Mouse (Mus musculus) adrenal gland, postnatal 4 days (tissue): ENCODE measurements at regions not wholly inside any gene's neighbourhood (a gene's known extent, or its start where the extent isn't known, plus 50 kb on each side); places are given as distances from the start of the nearest gene placed in this dataset.

Experiments
- DNase-seq, 2 experiments: peaks; one replicate each; pipeline ENCODE4 v3.0.0; 2021 to 2022; ENCODE audit warnings: low spot score in 2 of 2, mixed read lengths in 2 of 2

GRCm38 (mm10) chr14:58505841-58506240 is 435.5 kb downstream of the Fgf9 start:
- DNase-seq: no peak

- DNase-seq: no peak
These were observed 432.5 kb downstream of the Fgf9 start for GRCm38 (mm10) chr14:58502890-58503289.

- no peak for DNase-seq
These were observed 429.7 kb downstream of the Fgf9 start for GRCm38 (mm10) chr14:58500014-58500413.

DNA sequence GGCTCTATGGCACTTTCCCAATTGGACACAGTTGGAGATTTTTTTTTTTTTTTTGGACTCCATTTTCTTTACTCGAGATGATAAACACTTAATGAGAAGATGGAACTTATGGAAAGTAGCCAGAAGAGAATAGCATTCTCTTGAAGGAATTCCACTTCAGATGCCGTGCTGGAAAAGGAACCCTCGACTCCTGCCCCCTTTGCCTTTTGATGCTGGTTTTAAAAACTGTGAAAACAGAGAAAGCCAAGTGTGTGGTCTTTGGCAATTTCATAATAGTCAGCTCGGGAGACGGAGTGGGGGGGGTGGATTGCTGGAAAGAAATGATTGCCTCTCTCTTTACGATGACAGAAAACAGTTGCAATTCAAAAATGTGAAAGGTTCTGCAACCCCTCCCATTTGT is 429.2 kb downstream of the Fgf9 start:
- no peak for DNase-seq

DNA sequence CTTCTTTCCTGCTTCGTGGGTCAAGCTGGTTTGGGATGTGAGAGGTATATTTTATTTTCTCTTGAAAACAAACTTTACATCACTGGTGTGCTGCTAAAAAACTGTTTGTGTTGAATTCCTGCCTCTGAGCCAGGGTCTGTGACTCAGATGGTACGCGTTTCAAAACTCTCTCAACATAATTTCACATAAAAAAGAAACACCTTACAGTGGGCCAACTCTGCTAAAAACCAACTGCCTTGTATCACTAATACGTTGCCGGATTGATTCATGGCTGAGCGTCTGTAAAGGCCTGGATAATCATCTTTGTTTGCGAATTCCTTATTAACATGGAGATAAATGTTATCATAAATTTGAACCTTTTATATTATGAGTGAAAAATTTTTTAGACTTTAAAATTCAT is 428.7 kb downstream of the Fgf9 start:
- DNase-seq: no peak

DNA sequence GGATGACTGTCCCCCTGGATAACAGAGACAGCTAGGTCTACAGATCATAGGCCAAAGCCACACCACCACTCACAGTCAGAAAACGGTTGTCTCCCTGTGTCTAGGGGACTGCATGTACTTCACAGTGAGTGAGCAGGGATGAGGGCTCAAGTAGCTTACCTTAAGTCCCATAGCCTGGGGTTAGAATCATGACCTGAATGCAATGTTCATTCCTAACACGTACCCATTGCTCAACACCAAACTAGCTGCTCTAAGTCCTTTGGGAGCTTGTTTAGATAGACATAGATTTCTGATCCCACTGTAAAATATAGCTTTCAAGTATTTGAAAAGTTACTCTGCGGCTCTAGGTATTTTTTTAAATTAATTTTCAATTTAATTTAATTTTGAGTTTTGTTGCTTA is 426.6 kb downstream of the Fgf9 start:
- DNase-seq: no peak

- no peak for DNase-seq
These were observed 424.1 kb downstream of the Fgf9 start for GRCm38 (mm10) chr14:58494400-58494987.

GRCm38 (mm10) chr14:58492118-58492517 is 421.8 kb downstream of the Fgf9 start:
- no peak for DNase-seq

GRCm38 (mm10) chr14:58488803-58489202 is 418.5 kb downstream of the Fgf9 start:
- no peak for DNase-seq

- DNase-seq: no peak
These were observed 417.5 kb downstream of the Fgf9 start for GRCm38 (mm10) chr14:58487836-58488235.

- DNase-seq: no peak
These were observed 410.1 kb downstream of the Fgf9 start for GRCm38 (mm10) chr14:58480454-58480853.

DNA sequence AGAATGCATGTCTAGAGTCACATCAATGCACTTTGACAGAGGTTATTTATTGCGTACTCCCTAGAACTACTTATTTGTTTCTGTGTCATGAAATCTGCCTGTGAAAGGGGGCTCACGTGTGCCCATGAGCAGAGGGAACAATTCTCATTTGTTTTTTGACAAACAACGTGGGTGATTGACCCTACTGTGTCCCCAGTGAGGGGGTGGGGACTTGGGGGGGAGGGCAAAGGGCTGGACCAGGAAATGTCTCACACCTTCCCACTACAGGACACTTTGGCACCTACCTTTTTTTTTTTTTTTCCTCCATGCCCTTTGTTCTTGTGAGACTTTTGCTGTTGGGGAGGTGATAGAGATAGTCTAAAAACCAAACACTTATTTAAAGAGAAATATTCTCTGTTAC is 400.3 kb downstream of the Fgf9 start:
- DNase-seq: no peak

DNA sequence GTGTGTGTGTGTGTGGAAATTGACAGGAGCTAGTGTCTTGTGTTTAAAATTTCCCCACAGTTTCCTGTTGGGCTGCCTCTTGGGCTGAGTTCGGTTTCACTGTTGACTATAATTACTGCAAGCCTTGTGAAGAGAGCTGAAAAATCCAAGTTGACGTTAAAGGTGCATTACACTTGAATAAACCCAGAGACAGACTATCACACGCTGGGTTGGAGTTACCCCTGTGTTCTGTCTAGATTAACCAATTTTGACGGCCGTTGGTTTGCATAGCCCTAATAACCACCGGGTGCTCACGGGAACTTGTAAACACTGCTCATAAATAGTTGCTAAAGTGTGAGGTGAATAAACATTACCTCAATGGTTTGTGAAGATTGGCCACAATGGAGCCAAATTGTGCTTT is 398.1 kb downstream of the Fgf9 start:
- DNase-seq: no peak

DNA sequence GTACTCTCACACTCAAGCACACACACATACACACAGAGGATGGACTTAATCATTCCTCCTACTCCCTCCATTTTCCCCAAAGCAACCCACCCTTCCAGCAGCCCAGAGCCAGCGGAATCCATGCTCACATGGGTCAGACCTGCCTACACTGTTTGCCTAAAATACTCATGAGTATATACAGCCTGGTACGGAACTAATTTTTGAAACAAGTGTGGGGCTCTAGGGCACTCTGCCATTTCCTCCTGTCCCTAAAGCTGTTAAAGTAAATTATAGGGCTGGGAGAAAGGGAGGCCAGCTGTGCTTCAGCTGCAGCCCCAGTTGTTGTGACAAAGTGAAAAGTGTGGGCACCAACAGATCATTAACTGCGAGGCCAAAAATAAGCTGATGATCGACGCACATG is 397.5 kb downstream of the Fgf9 start:
- no peak for DNase-seq

- DNase-seq: no peak
These were observed 376.5 kb downstream of the Fgf9 start for GRCm38 (mm10) chr14:58446776-58447354.

DNA sequence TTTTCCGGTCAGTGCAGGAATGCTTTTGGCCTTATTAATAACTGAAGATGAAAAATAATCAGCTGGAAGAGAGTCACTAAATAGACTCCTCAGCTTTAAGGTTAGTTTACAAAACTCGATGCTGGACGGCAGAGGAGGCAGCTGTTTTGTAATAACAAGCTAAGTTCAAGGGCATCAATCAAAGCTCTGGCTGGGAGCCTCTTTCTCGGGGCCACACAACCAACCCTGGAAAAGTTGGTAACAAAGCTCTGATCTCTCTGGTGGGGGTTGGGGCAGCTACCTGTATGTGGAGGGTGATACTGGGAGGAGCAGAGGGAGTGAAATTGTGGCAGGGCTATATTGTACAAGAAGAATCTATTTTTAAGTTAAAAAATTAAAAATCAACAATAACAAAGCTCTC is 374.1 kb downstream of the Fgf9 start:
- peak in 1 of 2 experiments; percentile 15 for DNase-seq

DNA sequence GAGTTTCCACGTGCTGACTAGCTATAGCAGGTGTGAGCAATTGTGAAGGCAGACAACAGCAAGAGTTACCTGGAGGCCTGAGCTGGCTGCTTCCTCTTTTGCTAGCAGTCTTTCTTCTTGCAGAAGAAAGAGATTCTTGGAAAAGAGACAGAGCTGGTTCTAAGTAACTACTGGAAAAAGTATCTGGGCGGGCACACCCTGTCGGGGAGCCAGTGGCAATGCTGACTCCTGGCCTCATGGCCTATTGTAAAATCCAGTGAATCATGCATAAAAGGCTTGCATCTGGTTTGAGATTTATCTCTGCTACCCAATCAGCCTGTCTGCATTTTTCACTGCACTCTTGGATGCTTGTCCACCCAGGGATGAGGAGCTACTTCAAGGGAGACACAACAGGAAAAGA is 372.2 kb downstream of the Fgf9 start:
- no peak for DNase-seq

GRCm38 (mm10) chr14:58439963-58440362 is 369.6 kb downstream of the Fgf9 start:
- DNase-seq: no peak

DNA sequence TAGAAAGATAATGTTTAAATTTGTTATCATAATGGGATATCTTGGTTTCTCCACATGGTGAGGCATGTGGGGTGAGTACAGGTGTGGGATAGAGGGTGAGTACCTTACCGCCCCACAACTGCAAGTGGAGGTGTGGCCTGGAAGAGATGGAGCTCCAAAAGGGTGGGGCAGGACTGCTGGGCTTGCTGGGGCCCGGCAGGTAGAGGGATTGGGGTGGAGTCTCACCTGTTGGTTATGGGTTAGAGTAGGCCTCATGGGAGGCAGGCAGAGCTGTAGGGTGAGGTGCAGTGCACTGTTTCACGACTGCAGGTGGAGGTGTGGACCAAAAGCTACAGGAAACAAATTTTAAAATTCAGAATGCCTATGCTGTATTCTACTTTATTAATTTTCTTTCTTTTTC is 365.7 kb downstream of the Fgf9 start:
- no peak for DNase-seq

DNA sequence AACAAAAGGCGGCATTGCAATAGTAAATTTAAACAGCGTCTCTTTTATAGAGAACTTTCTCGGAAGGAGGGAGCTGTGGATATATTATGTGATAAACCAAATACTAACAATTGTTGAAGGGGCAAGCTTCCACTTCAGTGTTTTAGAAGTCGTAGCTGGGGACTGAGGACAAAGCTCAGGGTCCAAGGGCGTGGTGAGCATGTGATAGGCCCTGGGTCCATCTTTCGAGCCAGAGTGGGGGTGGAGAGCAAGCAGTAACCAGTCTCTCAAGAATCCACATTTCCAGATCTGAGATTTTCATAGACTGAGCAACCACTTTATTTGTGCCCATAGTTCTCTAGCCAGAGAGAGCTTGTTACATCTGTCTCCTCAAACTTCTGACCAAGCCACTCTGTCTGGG is 356.1 kb downstream of the Fgf9 start:
- no peak for DNase-seq

- no peak for DNase-seq
These were observed 351.6 kb downstream of the Fgf9 start for GRCm38 (mm10) chr14:58421904-58422303.

GRCm38 (mm10) chr14:58417545-58417944 is 347.2 kb downstream of the Fgf9 start:
- no peak for DNase-seq

- DNase-seq: no peak
These were observed 321.8 kb downstream of the Fgf9 start for GRCm38 (mm10) chr14:58392055-58392726.
